Mouse (Mus musculus) liver (tissue): ENCODE data around the gene Rapgef4.

ENCODE experiments used
- DNase-seq: peaks from one replicate; pipeline ENCODE4 v3.0.0-alpha.2; 2020; ENCODE audit warnings: mixed read lengths

Rapgef4 gene

DNA sequence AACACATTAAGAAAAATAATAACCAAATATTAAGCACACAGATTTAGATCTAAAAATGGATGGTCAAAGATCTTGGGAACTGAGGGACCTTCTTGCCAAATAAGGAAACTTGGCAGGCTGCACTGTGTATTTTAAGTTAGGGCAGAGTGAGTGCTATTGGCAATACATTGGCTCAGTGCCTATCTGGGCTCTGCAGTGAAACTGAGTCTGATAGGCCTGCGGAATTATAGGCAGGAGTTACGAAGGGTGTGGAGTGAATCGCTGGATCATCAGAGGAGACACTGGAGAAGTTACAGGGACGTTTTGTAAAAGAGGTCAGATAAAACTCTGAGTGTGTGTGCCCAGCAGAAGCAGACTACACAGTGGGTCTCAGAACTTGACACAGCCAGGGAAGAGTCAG lies 306.1 kb downstream of the Rapgef4 start:
- DNase-seq: peak; percentile 76

DNA sequence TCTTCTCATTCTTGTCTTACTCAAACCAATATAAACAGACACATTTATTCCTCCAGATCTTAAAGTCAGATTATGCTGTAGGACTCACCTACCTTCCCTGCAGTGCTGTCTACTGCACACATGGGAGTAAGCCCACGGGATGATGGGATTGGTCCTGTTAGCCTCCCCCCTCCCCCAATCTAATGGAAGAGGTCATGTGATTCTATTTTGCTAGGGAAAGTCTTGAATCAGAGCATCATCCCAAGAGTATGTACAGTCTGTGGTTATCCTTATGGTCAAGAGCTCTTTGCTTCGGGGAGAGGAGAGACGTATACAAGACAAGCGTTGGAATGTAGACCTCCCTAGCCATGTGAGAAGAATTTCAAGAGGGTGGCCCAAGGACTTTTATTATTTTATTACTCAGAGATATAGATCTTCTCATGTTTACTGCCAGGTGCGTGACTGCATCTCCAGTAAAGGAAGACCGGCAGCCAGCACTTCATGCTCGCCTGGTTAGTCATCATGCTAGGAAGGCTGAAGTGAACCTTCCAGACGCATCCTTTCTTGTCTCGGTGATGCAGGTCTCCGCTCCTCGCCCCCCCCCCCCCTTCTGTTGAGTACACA lies 308.0 kb downstream of the Rapgef4 start:
- DNase-seq: no peak

DNA sequence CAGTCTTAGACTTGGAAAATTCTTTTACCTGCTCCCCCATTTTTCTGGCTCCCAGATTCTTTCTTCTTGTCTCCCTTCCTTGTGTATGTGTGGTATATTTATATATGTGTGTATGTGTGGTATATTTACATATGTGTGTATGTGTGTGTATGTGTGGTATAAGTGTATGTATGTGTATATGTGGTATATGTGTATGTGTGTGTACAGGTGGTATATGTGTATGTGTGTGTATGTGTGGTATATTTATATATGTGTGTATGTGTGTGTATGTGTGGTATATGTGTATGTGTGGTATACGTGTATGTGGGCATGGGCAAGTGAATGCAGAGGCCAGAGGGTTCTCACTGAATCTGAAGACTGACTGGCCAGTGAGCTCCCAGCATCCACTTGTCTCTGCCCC lies 310.1 kb downstream of the Rapgef4 start:
- DNase-seq: no peak

DNA sequence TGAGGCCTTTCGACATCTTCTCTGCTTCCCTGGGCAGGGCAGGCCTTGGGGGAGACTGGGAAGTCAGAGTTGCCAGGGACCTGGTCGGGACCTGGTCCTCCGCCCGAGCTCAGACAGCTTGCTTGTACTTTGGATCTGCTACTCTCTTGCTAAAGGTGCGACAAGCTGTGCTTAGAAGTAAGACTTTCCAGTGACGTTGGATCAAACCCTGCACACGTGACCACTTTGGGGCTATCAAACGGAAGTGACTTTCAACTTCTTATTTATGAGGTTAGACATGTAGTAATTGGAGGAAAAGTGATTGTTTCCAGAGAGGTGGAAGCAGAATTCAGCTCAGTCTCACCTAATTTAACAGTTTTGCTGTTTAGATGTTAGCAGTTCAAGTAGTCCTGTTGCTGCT lies 311.5 kb downstream of the Rapgef4 start:
- DNase-seq: no peak

DNA sequence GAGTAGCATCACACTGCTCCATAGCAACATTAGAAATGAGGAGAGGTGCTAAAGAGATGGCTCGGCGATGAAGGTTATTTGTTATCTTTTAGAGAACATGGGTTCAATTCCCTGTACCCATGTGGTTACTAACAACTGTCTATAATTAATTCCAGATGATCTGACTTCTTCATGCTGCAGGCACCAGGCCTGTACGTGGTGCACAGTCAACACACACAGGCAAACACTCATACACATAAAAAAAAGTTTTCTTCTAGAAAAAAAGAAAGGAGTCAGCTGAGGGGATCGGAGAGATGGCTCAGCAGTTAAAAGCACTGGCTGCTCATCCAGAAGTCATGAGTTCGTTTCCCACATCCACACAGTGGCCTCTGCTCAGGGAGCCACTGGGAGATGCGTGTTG lies 314.0 kb downstream of the Rapgef4 start:
- DNase-seq: no peak

DNA sequence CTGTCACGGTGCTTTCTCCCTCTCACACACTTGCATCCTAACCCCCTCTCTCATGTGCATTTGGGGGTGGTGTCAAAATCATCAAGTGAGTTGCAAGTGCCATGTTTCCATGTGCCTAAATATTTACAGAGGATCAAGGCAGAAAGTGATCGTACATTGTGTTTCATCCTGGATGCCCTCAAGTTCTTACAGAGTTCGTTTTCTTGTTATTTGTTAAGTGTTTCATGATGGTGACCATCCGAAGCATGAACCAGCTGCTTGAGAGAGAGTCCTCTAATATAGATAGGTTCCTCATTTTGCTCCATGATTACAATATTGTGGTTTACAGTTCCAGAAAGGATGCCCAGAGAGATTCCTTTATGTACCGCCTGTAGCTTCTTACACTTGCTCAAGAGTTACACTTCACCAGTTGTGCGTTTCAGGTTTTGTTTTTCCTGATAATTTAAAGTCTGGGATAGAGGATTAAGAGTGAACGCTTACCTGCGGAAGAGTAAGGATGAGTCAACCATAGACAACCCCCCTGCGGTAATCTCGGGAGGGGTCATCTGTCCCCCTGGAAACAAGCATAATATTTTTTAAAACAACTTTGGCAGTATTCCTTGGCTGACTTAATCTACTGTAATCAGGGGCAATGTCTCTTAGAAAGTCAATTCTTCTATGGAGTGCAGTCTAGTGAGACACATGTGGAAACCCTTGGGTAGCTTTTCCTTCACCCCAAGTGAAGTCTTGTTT lies 316.1 kb downstream of the Rapgef4 start:
- no peak for DNase-seq

DNA sequence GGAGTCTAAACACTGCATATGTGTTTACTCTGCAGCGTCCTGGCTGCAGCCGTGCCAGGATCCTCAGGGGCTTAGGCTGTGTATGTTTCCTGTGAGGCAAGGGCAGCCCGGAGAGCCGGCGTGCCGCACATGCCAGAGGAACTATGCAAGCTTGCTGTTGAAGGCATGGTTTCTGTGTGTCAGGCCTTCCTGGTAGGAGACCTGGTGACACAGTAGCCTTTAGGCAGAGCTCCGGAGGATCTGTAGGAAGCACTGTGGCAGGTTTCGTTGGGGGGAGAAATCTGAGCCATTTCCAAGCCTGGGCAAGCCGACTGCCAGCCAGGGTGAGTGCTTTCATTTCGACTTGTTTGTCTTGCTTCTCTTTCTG lies 316.7 kb downstream of the Rapgef4 start:
- DNase-seq: no peak

DNA sequence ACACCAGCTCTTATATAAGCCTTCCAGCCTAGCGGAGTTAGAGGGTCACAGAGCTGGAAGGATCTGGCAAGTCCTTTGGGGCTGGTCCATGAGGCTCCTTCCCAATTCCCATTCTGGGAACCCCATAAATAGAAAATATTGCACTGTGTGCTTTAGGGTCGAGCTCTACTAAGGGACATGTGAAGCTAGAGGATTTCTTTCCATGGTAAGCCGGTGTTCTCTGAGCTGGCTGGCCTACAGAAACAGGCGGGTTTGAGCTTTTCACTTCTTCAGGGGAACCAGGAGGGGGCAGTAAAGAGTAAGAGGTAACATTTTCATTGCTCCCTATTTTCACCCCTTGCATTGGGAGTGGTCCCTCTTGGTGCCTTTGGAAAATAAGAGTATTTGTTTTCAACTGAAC lies 317.4 kb downstream of the Rapgef4 start:
- no peak for DNase-seq

DNA sequence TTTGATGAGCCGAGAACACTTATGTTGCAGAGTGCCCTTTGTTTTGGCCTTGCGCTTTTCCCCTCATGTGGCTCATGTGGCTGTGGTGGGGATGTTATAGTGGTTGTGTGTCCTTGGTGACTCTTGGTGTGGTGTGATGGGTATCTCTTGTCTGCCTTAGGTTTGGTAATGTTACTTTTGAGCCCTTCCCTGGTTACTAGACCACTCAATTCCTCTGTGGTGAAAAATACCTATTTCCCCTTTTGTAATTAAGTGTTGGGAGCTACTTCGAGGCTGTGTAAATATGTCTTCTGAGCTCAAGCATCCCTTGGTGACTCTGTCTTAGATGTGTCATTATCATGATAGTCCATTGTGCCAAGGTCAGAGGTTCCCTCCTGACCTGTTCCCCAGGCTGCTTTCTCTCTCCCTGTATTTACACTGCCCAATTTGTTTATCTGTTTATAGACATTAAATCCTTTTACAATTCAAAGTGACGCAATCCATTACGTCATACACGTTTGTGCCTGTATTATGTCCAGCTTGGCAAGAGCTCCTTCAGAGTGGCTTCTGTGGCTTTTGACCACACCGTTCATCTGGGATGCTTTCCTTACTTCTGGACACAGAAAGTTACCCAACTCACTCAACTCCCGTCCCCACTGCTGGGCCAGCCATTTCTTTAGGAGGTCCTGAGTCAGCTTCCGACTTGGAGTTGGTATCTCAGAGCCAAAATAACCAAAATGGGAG lies 320.3 kb downstream of the Rapgef4 start:
- DNase-seq: no peak

DNA sequence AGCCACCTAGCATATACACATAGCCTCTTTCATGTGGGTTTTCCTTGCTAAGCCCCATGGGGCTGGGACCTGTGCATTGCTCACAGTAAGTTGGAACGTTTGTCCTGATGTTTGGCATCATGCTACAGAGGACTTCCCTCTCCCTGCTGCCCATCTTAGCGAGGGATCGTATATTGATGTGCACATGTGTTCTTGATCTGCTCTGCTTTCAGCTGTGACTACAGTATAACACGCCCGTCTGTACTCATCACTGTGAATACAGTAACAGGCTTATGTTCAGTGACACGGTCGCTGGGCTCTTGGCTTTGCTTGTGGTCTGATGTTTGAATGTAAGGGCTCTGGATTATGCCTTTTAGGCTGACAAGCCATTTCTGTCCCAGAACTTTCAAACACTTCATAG lies 324.7 kb downstream of the Rapgef4 start:
- DNase-seq: no peak
